Mouse (Mus musculus) embryonic facial prominence, embryonic 14.5 days (tissue): ENCODE measurements around the gene Cd300ld2. TPM values are rescaled to one million over a fixed set of nuclear protein-coding genes. Genes with fewer than 3 reads are reported as not detected.

Experiments used
- ATAC-seq: fragments of 200-750 bp; cut with Nextera tagmentation; 2 replicates; pipeline ENCODE4 v1.8.0; 2017; ENCODE audit warnings: low read depth, moderate number of reproducible peaks, moderate TSS enrichment
- DNase-seq: peaks from one replicate; pipeline ENCODE4 v3.0.0-alpha.2; 2015; ENCODE audit warnings: low spot score
- H3K27ac ChIP-seq: fragments of 300-500 bp; sonication (generic); replicated peaks from 2 replicates; pipeline ENCODE4 v1.5.1; 2014; ENCODE audit warnings: low read depth, mild to moderate bottlenecking, low read length, moderate library complexity
- H3K27me3 ChIP-seq: fragments of 300-500 bp; sonication (generic); replicated peaks from 2 replicates; pipeline ENCODE4 v1.6.1; 2014; ENCODE audit warnings: low read length; ENCODE audit not compliant: control insufficient read depth, insufficient read depth
- H3K36me3 ChIP-seq: fragments of 300-500 bp; sonication (generic); 2 replicates; pipeline ENCODE4 v1.6.1; 2014; ENCODE audit warnings: low read length, mixed read lengths; ENCODE audit not compliant: control insufficient read depth, insufficient read depth
- H3K4me1 ChIP-seq: fragments of 300-500 bp; sonication (generic); 2 replicates; pipeline ENCODE4 v1.6.1; 2014; ENCODE audit warnings: antibody characterized with exemption, low read length; ENCODE audit not compliant: control insufficient read depth, insufficient read depth
- H3K4me2 ChIP-seq: fragments of 300-500 bp; sonication (generic); 2 replicates; pipeline ENCODE4 v1.6.1; 2014; ENCODE audit warnings: low read depth, mild to moderate bottlenecking, low read length, moderate library complexity, mixed read lengths
- H3K4me3 ChIP-seq: fragments of 300-500 bp; sonication (generic); 2 replicates; pipeline ENCODE4 v1.5.1; 2014; ENCODE audit warnings: low read depth, mild to moderate bottlenecking, low read length
- H3K9ac ChIP-seq: fragments of 300-500 bp; sonication (generic); 2 replicates; pipeline ENCODE4 v1.6.1; 2014; ENCODE audit warnings: low read depth, mild to moderate bottlenecking, low read length, moderate library complexity, mixed read lengths
- H3K9me3 ChIP-seq: fragments of 300-500 bp; sonication (generic); 2 replicates; pipeline ENCODE4 v1.6.1; 2016; ENCODE audit warnings: low read length; ENCODE audit not compliant: control insufficient read depth
- WGBS: fragments of 180-500 bp; shearing (Covaris S2); extraction: QIAGEN DNeasy Blood & Tissue Kit; methylation state at CpG from one replicate; pipeline ENCODE4 v1.1.7; 2014; 5-methylcytosine and 5-hydroxymethylcytosine counted together
- polyA plus RNA-seq: library from polyadenylated mRNA; unstranded; fragments of >200 nt; fragmentation: Nextera tagmentation; extraction: Ambion mirVana; gene quantifications from 2 replicates; pipeline ENCODE4 v1.2.1, GENCODE M21; 2014

Cd300ld2 gene
- polyA plus RNA-seq, 1 experiment from 2014 or later = not detected

- DNase-seq = peak; percentile 14
- 53% methylated on average over 3 of the region's 3 CpGs for WGBS
- Histone ChIP-seq H3K27ac (no peak overlapping the region), H3K4me3 (no peak overlapping the region), H3K9ac (no peak overlapping the region), H3K4me1 (no peaks in the 10 kb centered on the region), H3K9me3 (no peaks in the 10 kb centered on the region), H3K36me3 (no peaks in the 10 kb centered on the region), H3K27me3 (no peaks in the 10 kb centered on the region), H3K4me2 (no peak overlapping the region)
- ATAC-seq = no peak
These were observed 50.7 kb downstream of the Cd300ld2 start for GRCm38 (mm10) chr11:114965182-114965828.

- H3K9me3 ChIP-seq = no peaks in the 10 kb centered on the region
- WGBS = 59% methylated on average over 1 of the region's 1 CpGs
- H3K36me3 ChIP-seq = no peaks in the 10 kb centered on the region
- DNase-seq = no peak
- H3K4me3 ChIP-seq = no peak overlapping the region
- no peak overlapping the region for H3K9ac ChIP-seq
- H3K27me3 ChIP-seq = no peaks in the 10 kb centered on the region
- no peak overlapping the region for H3K27ac ChIP-seq
- no peaks in the 10 kb centered on the region for H3K4me1 ChIP-seq
- no peak overlapping the region for H3K4me2 ChIP-seq
- no peak for ATAC-seq
These were observed 55.6 kb downstream of the Cd300ld2 start for GRCm38 (mm10) chr11:114960369-114960768.

Other genes starting within 250 kb of the Cd300ld2 start
- 3.2 and 4.5 TPM in 2 replicates for gene Btbd17, start 220.2 kb downstream of the Cd300ld2 start, polyA plus RNA-seq
- not detected in 2 replicates for gene Gpr142, start 217.3 kb downstream of the Cd300ld2 start, polyA plus RNA-seq
- 39.6 and 40.3 TPM in 2 replicates for gene Gprc5c, start 165.0 kb downstream of the Cd300ld2 start, polyA plus RNA-seq
- 0.96 and 1.7 TPM in 2 replicates for gene Cd300a, start 126.2 kb downstream of the Cd300ld2 start, polyA plus RNA-seq
- 0.39 and 0.49 TPM in 2 replicates for gene Cd300lb, start 81.8 kb downstream of the Cd300ld2 start, polyA plus RNA-seq
- not detected in 2 replicates for gene Cd300c, start 47.0 kb downstream of the Cd300ld2 start, polyA plus RNA-seq
- gene Cd300ld, start 26.3 kb downstream of the Cd300ld2 start, polyA plus RNA-seq = 0.10 and 0.14 TPM in 2 replicates
- 3.2 and 3.5 TPM in 2 replicates for gene Cd300c2, start 14.3 kb downstream of the Cd300ld2 start, polyA plus RNA-seq
- gene Cd300ld4, start 10.8 kb upstream of the Cd300ld2 start, polyA plus RNA-seq = not detected in 2 replicates
- not detected in 2 replicates for gene Cd300ld5, start 21.6 kb upstream of the Cd300ld2 start, polyA plus RNA-seq
- gene Cd300ld3, start 32.2 kb upstream of the Cd300ld2 start, polyA plus RNA-seq = not detected in 2 replicates
- gene Cd300e, start 46.0 kb upstream of the Cd300ld2 start, polyA plus RNA-seq = 0.10 TPM in 1 of 2 replicates, not detected in the other
- gene Rab37, start 75.2 kb upstream of the Cd300ld2 start, polyA plus RNA-seq = 1.6 and 2.9 TPM in 2 replicates
- gene Cd300lf, start 117.8 kb upstream of the Cd300ld2 start, polyA plus RNA-seq = 0.14 and 0.56 TPM in 2 replicates
- gene Slc9a3r1, start 147.1 kb upstream of the Cd300ld2 start, polyA plus RNA-seq = 40.6 and 43.5 TPM in 2 replicates
- 12.5 and 14.9 TPM in 2 replicates for gene Tmem104, start 171.3 kb upstream of the Cd300ld2 start, polyA plus RNA-seq
- gene Nat9, start 171.7 kb upstream of the Cd300ld2 start, polyA plus RNA-seq = 20.0 and 23.3 TPM in 2 replicates